Mouse (Mus musculus) hindbrain, embryonic 12.5 days (tissue): ENCODE results near the gene Pgp. TPM values are rescaled to one million over a fixed set of nuclear protein-coding genes. Genes with fewer than 3 reads are reported as not detected.

Experiments used
- ATAC-seq: fragments of 200-750 bp; cut with Nextera tagmentation; 2 replicates; pipeline ENCODE4 v1.8.0; 2017; ENCODE audit warnings: moderate TSS enrichment; ENCODE audit not compliant: low FRiP score
- H3K27ac ChIP-seq: fragments of 300-500 bp; sonication (generic); 2 replicates; pipeline ENCODE4 v1.5.1; 2016; ENCODE audit warnings: mild to moderate bottlenecking
- H3K27me3 ChIP-seq: fragments of 300-500 bp; sonication (generic); 2 replicates; pipeline ENCODE4 v1.6.1; 2016; ENCODE audit warnings: mild to moderate bottlenecking
- H3K36me3 ChIP-seq: fragments of 300-500 bp; sonication (generic); 2 replicates; pipeline ENCODE4 v1.6.1; 2016; ENCODE audit warnings: mild to moderate bottlenecking
- H3K4me1 ChIP-seq: fragments of 300-500 bp; sonication (generic); 2 replicates; pipeline ENCODE4 v1.6.1; 2016
- H3K4me2 ChIP-seq: fragments of 300-500 bp; sonication (generic); replicated peaks from 2 replicates; pipeline ENCODE4 v1.6.1; 2016; ENCODE audit warnings: mild to moderate bottlenecking
- H3K4me3 ChIP-seq: fragments of 300-500 bp; sonication (generic); 2 replicates; pipeline ENCODE4 v1.5.1; 2016; ENCODE audit warnings: mild to moderate bottlenecking
- H3K9ac ChIP-seq: fragments of 300-500 bp; sonication (generic); 2 replicates; pipeline ENCODE4 v1.6.1; 2016; ENCODE audit warnings: mild to moderate bottlenecking, moderate library complexity
- H3K9me3 ChIP-seq: fragments of 300-500 bp; sonication (generic); replicated peaks from 2 replicates; pipeline ENCODE4 v1.6.1; 2016; ENCODE audit warnings: mild to moderate bottlenecking
- WGBS: fragments of 180-500 bp; shearing (Covaris S2); methylation state at CpG from one replicate; pipeline ENCODE4 v1.1.7; 2016; 5-methylcytosine and 5-hydroxymethylcytosine counted together
- polyA plus RNA-seq: library from polyadenylated mRNA; unstranded; fragments of >200 nt; fragmentation: Nextera tagmentation; extraction: Ambion mirVana; gene quantifications from 2 replicates; pipeline ENCODE4 v1.2.1, GENCODE M21; 2016

Gene Pgp
- polyA plus RNA-seq, 1 experiment from 2014 or later = 57.3 TPM

DNA sequence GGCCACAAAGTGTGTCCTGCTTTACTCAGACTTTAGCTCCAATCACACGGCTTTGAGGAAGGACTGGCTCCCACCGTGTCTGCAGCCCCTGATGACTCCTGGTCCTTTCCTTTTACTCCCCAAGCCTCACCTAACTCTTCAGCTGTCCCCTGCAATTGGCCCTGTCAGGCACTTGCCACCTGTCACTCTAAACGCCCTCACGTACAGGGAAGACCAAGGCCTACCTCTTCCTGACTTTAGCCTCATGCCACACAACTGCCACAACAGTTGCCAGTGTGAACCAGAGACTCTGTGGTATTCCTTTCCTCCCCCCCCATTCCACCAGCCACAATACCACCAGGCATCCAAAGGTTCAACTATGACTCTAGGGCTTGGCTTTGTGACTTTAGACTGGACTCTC lies 50.3 kb downstream of the Pgp start:
- Histone ChIP-seq H3K4me1 (no peaks in the 10 kb centered on the region), H3K27me3 (no peaks in the 10 kb centered on the region), H3K27ac (no peak overlapping the region), H3K4me2 (no peak overlapping the region), H3K4me3 (no peak overlapping the region), H3K9me3 (no peaks in the 10 kb centered on the region), H3K9ac (no peak overlapping the region), H3K36me3 (peaks cover 49% of the 10 kb centered on the region)
- no peak for ATAC-seq
- WGBS = 89% methylated on average over 4 of the region's 4 CpGs

Other genes with a start within 250 kb of the Pgp start
- gene Tedc2, start 249.5 kb upstream of the Pgp start, polyA plus RNA-seq = 14.8 and 15.6 TPM in 2 replicates
- 49.2 and 53.3 TPM in 2 replicates for gene Ccnf, start 218.9 kb upstream of the Pgp start, polyA plus RNA-seq
- 0.15 and 0.16 TPM in 2 replicates for gene Abca17, start 119.3 kb upstream of the Pgp start, polyA plus RNA-seq
- 21.4 and 21.7 TPM in 2 replicates for gene Abca3, start 118.4 kb upstream of the Pgp start, polyA plus RNA-seq
- gene Rnps1, start 55.8 kb upstream of the Pgp start, polyA plus RNA-seq = 326 and 328 TPM in 2 replicates
- gene Eci1, start 43.8 kb upstream of the Pgp start, polyA plus RNA-seq = 59.3 and 62.4 TPM in 2 replicates
- 4.2 and 7.0 TPM in 2 replicates for gene Dnase1l2, start 27.3 kb upstream of the Pgp start, polyA plus RNA-seq
- 35.3 and 39.4 TPM in 2 replicates for gene E4f1, start 79 bp upstream of the Pgp start, polyA plus RNA-seq
- 1.2 TPM in 1 of 2 replicates, not detected in the other for gene Bricd5, start 3.5 kb downstream of the Pgp start, polyA plus RNA-seq
- gene Mlst8, start 8.7 kb downstream of the Pgp start, polyA plus RNA-seq = 35.2 and 36.9 TPM in 2 replicates
- 24.2 and 25.0 TPM in 2 replicates for gene Caskin1, start 18.2 kb downstream of the Pgp start, polyA plus RNA-seq
- gene Traf7, start 57.5 kb downstream of the Pgp start, polyA plus RNA-seq = 86.5 and 87.0 TPM in 2 replicates
- gene Rab26, start 63.8 kb downstream of the Pgp start, polyA plus RNA-seq = 2.1 and 2.8 TPM in 2 replicates
- gene Pkd1, start 79.4 kb downstream of the Pgp start, polyA plus RNA-seq = 20.5 and 25.5 TPM in 2 replicates
- 85.5 and 86.2 TPM in 2 replicates for gene Tsc2, start 162.2 kb downstream of the Pgp start, polyA plus RNA-seq
- 14.4 and 15.7 TPM in 2 replicates for gene Nthl1, start 162.3 kb downstream of the Pgp start, polyA plus RNA-seq
- 39.2 and 39.6 TPM in 2 replicates for gene Slc9a3r2, start 179.9 kb downstream of the Pgp start, polyA plus RNA-seq
- not detected in 2 replicates for gene Npw, start 188.1 kb downstream of the Pgp start, polyA plus RNA-seq
- gene Zfp598, start 199.3 kb downstream of the Pgp start, polyA plus RNA-seq = 23.0 and 25.2 TPM in 2 replicates
- gene Syngr3, start 219.6 kb downstream of the Pgp start, polyA plus RNA-seq = 30.6 and 32.1 TPM in 2 replicates
- 42.2 and 42.4 TPM in 2 replicates for gene Gfer, start 225.8 kb downstream of the Pgp start, polyA plus RNA-seq
- 3.6 and 4.8 TPM in 2 replicates for gene Noxo1, start 225.8 kb downstream of the Pgp start, polyA plus RNA-seq
- gene Tbl3, start 237.3 kb downstream of the Pgp start, polyA plus RNA-seq = 76.9 and 79.7 TPM in 2 replicates
- gene Rnf151, start 247.7 kb downstream of the Pgp start, polyA plus RNA-seq = 0.18 and 0.35 TPM in 2 replicates
- 795 and 841 TPM in 2 replicates for gene Rps2, start 247.7 kb downstream of the Pgp start, polyA plus RNA-seq